26 mouse cellular contexts compared by ENCODE assay signal in the genomic region with DNA sequence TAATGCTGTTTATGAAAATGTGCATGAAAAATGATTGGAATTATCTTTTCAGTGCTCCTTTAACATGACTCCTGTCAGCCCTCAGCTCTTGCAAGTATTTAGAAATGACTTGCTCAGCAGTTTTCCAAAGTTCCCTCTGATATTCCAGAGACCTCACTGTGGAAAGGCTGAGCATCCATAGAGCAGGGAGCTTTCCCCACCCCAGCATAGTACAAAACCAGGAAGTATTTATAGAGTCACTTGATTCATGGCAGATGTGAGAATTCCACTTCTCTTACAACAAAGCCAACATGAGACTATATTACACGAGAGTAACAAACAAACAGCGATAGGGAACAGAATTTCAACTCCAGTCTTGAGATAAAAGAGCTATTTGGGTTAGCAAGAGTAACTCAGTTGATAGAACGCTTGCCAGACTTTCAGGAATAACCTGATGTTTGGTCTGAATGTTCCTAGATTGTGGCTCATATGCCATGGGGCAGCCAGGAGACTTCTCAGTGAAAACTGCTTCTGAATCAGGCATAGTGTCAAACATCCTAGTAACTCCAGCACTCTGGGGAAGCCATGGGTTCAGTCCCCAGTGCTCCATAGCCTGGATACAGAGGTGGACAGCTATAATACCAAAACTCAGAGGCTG. TPM values are rescaled to one million over a fixed set of nuclear protein-coding genes. Genes with fewer than 3 reads are reported as not detected.
A peak's percentile ranks its signal among the peaks of the same experiment; 100 is the strongest.
DNase-seq lines count a peak whose midpoint lies in the region; ATAC-seq lines count a peak whose summit lies in the region.
"Had no signal": no experiment of that assay in that cellular context is flagged by ENCODE, and none has a peak within 500 bp of the region (broad histone marks: within the 10 kb centered on the region; RNA-seq: fewer than 3 reads in every experiment).

No protein-coding gene starts in this region.

- ATAC-seq in midbrain, embryonic 11.5 days (ENCODE audit: low FRiP score) = no peak
- ATAC-seq in midbrain, embryonic 15.5 days (replicated peaks) = no peak
- ATAC-seq in heart, embryonic 14.5 days (ENCODE audit: insufficient number of reproducible peaks, insufficient read depth, low FRiP score, low read depth) = peak; percentile 61; the same call in 1 of the 2 replicates
- ATAC-seq: activated CD4-positive, CD25-positive, alpha-beta regulatory T cell, adult 4 months; hindbrain, embryonic 16.5 days; intestine, postnatal 0 days had no signal

- H3K4me1 ChIP-seq in midbrain, embryonic 11.5 days (ENCODE audit: control insufficient read depth, insufficient read depth, low read length) = peaks cover 6% of the 10 kb centered on the region; the same call in 1 of the 2 replicates
- no peaks in the 10 kb centered on the region for H3K4me1 ChIP-seq in midbrain, embryonic 15.5 days
- H3K4me1 ChIP-seq in heart, embryonic 14.5 days (ENCODE audit: control insufficient read depth in 2 of 2, insufficient read depth in 2 of 2, low read length in 2 of 2) = peaks cover 19 to 47% of the 10 kb centered on the region in 2 experiments

- peak; percentile 19 for DNase-seq in heart, adult 8-10 months (ENCODE audit: low spot score)
- no peak for DNase-seq in heart, postnatal 4 days
- peak; percentile 53 for DNase-seq in midbrain, embryonic 11.5 days (ENCODE audit: low spot score, missing footprints)
- no peak for DNase-seq in embryo, embryonic 10 days (ENCODE audit: low spot score)
- no peak for DNase-seq in thymus, postnatal 4 days
- DNase-seq: adrenal gland, adult 8-10 months; B cell, adult 2 months; cerebellum, adult 11-12 months; cerebellum, postnatal 14 days; gastrocnemius, postnatal 25 days; kidney, postnatal 4 days; lung, postnatal 4 days; thymus, adult 2 months had no signal

- no peak overlapping the region for H3K9ac ChIP-seq in midbrain, embryonic 11.5 days (ENCODE audit: low read length)
- no peak overlapping the region for H3K9ac ChIP-seq in midbrain, embryonic 15.5 days
- no peak overlapping the region for H3K9ac ChIP-seq in heart, embryonic 14.5 days (ENCODE audit: low read length)

- no peak overlapping the region for H3K4me2 ChIP-seq in midbrain, embryonic 11.5 days
- H3K4me2 ChIP-seq in midbrain, embryonic 15.5 days = no peak overlapping the region
- no peak overlapping the region for H3K4me2 ChIP-seq in heart, embryonic 14.5 days (ENCODE audit: low read length)

- no peak overlapping the region for H3K27ac ChIP-seq in midbrain, embryonic 11.5 days (ENCODE audit: low read depth, low read length)
- no peak overlapping the region for H3K27ac ChIP-seq in midbrain, embryonic 15.5 days
- H3K27ac ChIP-seq in heart, embryonic 14.5 days (replicated peaks in 1 of 2; ENCODE audit: control insufficient read depth in 1 of 2, insufficient read depth in 1 of 2, low read depth in 2 of 2, low read length in 2 of 2) = peak overlapping the region; percentile 87 to 89
- H3K27ac ChIP-seq: hindbrain, embryonic 10.5 days; stomach, postnatal 0 days had no signal

- no peaks in the 10 kb centered on the region for H3K36me3 ChIP-seq in midbrain, embryonic 11.5 days (ENCODE audit: control insufficient read depth, insufficient read depth, low read length)
- no peaks in the 10 kb centered on the region for H3K36me3 ChIP-seq in midbrain, embryonic 15.5 days (replicated peaks)
- no peaks in the 10 kb centered on the region for H3K36me3 ChIP-seq in heart, embryonic 14.5 days (ENCODE audit: control insufficient read depth, insufficient read depth, low read length)
- H3K36me3 ChIP-seq: G1E; hindbrain, embryonic 10.5 days had no signal

- no peak overlapping the region for H3K4me3 ChIP-seq in midbrain, embryonic 11.5 days (ENCODE audit: low read depth, low read length)
- no peak overlapping the region for H3K4me3 ChIP-seq in midbrain, embryonic 15.5 days
- H3K4me3 ChIP-seq in heart, embryonic 14.5 days (ENCODE audit: control insufficient read depth in 1 of 2, insufficient read depth in 1 of 2, low read depth in 1 of 2, low read length in 2 of 2) = no peak overlapping the region
- H3K4me3 ChIP-seq: hindbrain, embryonic 10.5 days had no signal

- WGBS in midbrain, embryonic 11.5 days = 87% methylated on average over 3 of the region's 3 CpGs
- 79% methylated on average over 3 of the region's 3 CpGs for WGBS in midbrain, embryonic 15.5 days
- 20% methylated on average over 3 of the region's 3 CpGs for WGBS in heart, embryonic 14.5 days

- H3K9me3 ChIP-seq in midbrain, embryonic 11.5 days (ENCODE audit: control insufficient read depth, low read length) = no peaks in the 10 kb centered on the region
- H3K9me3 ChIP-seq in midbrain, embryonic 15.5 days = no peaks in the 10 kb centered on the region
- no peaks in the 10 kb centered on the region for H3K9me3 ChIP-seq in heart, embryonic 14.5 days (ENCODE audit: control insufficient read depth, low read length)
- H3K9me3 ChIP-seq: G1E; hindbrain, embryonic 10.5 days had no signal

- no peaks in the 10 kb centered on the region for H3K27me3 ChIP-seq in midbrain, embryonic 11.5 days (ENCODE audit: control insufficient read depth, insufficient read depth, low read length)
- no peaks in the 10 kb centered on the region for H3K27me3 ChIP-seq in midbrain, embryonic 15.5 days (replicated peaks)
- H3K27me3 ChIP-seq in heart, embryonic 14.5 days (ENCODE audit: control insufficient read depth, insufficient read depth, low read length) = no peaks in the 10 kb centered on the region
- H3K27me3 ChIP-seq: CH12.LX had no signal

RNA-seq across cellular contexts. Expression of a gene that starts 57.6 kb away (rescaled TPM):
- total RNA-seq in heart, adult 8-10 months (2022) = not detected
- total RNA-seq in heart, postnatal 4 days (2021) = not detected
- 0.27 TPM in 1 of 2 replicates, not detected in the other for polyA plus RNA-seq in midbrain, embryonic 11.5 days (2014; fragmentation: Nextera tagmentation; extraction: Ambion mirVana)
- 8.1 and 8.5 TPM in 2 replicates for polyA plus RNA-seq in midbrain, embryonic 15.5 days (2015; fragmentation: Nextera tagmentation; extraction: Ambion mirVana)
- 1.0 and 1.8 TPM in 2 replicates for polyA plus RNA-seq in heart, embryonic 14.5 days (2014; fragmentation: Nextera tagmentation; extraction: Ambion mirVana)
- total RNA-seq: CH12.LX; G1E; gastrocnemius, postnatal 25 days; liver, adult 2 months; monocyte, adult 5-6 weeks had no signal
- polyA plus RNA-seq: activated CD4-positive, CD25-positive, alpha-beta regulatory T cell, adult 4 months; forebrain, embryonic 11.5 days; G1E; kidney, embryonic 14.5 days; liver, adult 2 months had no signal

Comparison
In these comparisons a context has a peak if more than half of its experiments do, and no peak if none do; other contexts are left out.
1. DNase-seq: peak in heart, adult 8-10 months (single experiment) and midbrain, embryonic 11.5 days (single experiment); none in heart, postnatal 4 days (single experiment), embryo, embryonic 10 days (single experiment) and thymus, postnatal 4 days (single experiment).
2. H3K27ac ChIP-seq: peak in heart, embryonic 14.5 days (2 of 2); none in midbrain, embryonic 11.5 days (single experiment) and midbrain, embryonic 15.5 days (single experiment).